Mouse (Mus musculus) bone marrow, adult 2 months (tissue): ENCODE measurements around the gene Usp25.

Experiments used
- CTCF ChIP-seq: fragments of 200-500 bp; IDR thresholded peaks from 2 replicates; pipeline ENCODE4 v1.5.1; 2011; ENCODE audit warnings: low read length, control low read depth; ENCODE audit not compliant: control insufficient read depth, insufficient read depth
- POLR2A ChIP-seq: fragments of 200-500 bp; IDR thresholded peaks from 2 replicates; pipeline ENCODE4 v1.6.1; 2011; ENCODE audit warnings: low read depth, mild to moderate bottlenecking, control low read depth, low read length, borderline replicate concordance; ENCODE audit not compliant: control insufficient read depth

GRCm38 (mm10) chr16:77034329-77034728 lies 20.8 kb downstream of the Usp25 start:
- TF ChIP-seq CTCF (no peak), POLR2A (no peak)
